Mouse (Mus musculus) kidney, adult 18-20 months (tissue): ENCODE data around the gene Bcat1.
A peak's percentile ranks its signal among the peaks of the same experiment; 100 is the strongest.
"Not testable (repeated sequence)": the region's sequence is repeated elsewhere in the genome, so short reads cannot be mapped to it uniquely, and the experiment has no call there.

Source experiments
- DNase-seq: peaks from one replicate; pipeline ENCODE4 v3.0.0; 2021

Bcat1 gene

GRCm38 (mm10) chr6:145075548-145076224 is at the start of gene Bcat1:
Gene Bcat1 (minus strand): TSS chr6:145076184.
- DNase-seq, result peak; percentile 17

GRCm38 (mm10) chr6:145125591-145126113 is 49.7 kb upstream of the Bcat1 start:
- peak; percentile 55 for DNase-seq

- no peak for DNase-seq
Observed at GRCm38 (mm10) chr6:145124621-145125020, 48.6 kb upstream of the Bcat1 start.

- no peak for DNase-seq
Observed at GRCm38 (mm10) chr6:145123136-145124060, 47.4 kb upstream of the Bcat1 start.

GRCm38 (mm10) chr6:145122423-145123059 is 46.6 kb upstream of the Bcat1 start:
- no peak for DNase-seq

- no peak for DNase-seq
Observed at GRCm38 (mm10) chr6:145121590-145122420, 45.8 kb upstream of the Bcat1 start.

- DNase-seq, result no peak
Observed at GRCm38 (mm10) chr6:145120787-145121589, 45.0 kb upstream of the Bcat1 start.

GRCm38 (mm10) chr6:145120086-145120485 is 44.1 kb upstream of the Bcat1 start:
- DNase-seq, result no peak

GRCm38 (mm10) chr6:145116098-145116672 is 40.2 kb upstream of the Bcat1 start:
- DNase-seq, result no peak

- DNase-seq, result no peak
Observed at GRCm38 (mm10) chr6:145115476-145116097, 39.6 kb upstream of the Bcat1 start, which contains the start of gene Lrmp. Gene Lrmp (plus strand): TSS chr6:145115653.

GRCm38 (mm10) chr6:145114561-145114960 is 38.6 kb upstream of the Bcat1 start:
- no peak for DNase-seq

GRCm38 (mm10) chr6:145112865-145113264 is 36.9 kb upstream of the Bcat1 start:
- no peak for DNase-seq

GRCm38 (mm10) chr6:145110786-145111185 is 34.8 kb upstream of the Bcat1 start:
- DNase-seq, result no peak

GRCm38 (mm10) chr6:145106163-145106842 is 30.3 kb upstream of the Bcat1 start:
- DNase-seq, result no peak

GRCm38 (mm10) chr6:145105439-145105838 is 29.5 kb upstream of the Bcat1 start:
- no peak for DNase-seq

- DNase-seq, result no peak
Observed at GRCm38 (mm10) chr6:145104241-145104939, 28.4 kb upstream of the Bcat1 start.

GRCm38 (mm10) chr6:145100923-145101322 is 24.9 kb upstream of the Bcat1 start:
- no peak for DNase-seq

- no peak for DNase-seq
Observed at GRCm38 (mm10) chr6:145094431-145094830, 18.4 kb upstream of the Bcat1 start.

GRCm38 (mm10) chr6:145093038-145093622 is 17.1 kb upstream of the Bcat1 start:
- not testable (repeated sequence) for DNase-seq
